Mouse (Mus musculus) induced T-regulatory cell, adult 2 months (primary cell): Measurements from ENCODE around the gene Mdh2.
A peak's percentile ranks its signal among the peaks of the same experiment; 100 is the strongest.

Experiments used
- DNase-seq: peaks from one replicate; pipeline ENCODE4 v3.0.0-alpha.2; 2012; ENCODE audit warnings: low read depth

The Mdh2 gene

GRCm38 (mm10) chr5:135777796-135778470 is 347 bp upstream of the Mdh2 start, which contains the start of gene Styxl1:
Styxl1 (minus strand) TSS chr5:135778385.
- DNase-seq, result no peak

GRCm38 (mm10) chr5:135780331-135780730 is 2.1 kb downstream of the Mdh2 start:
- peak; percentile 66 for DNase-seq

- no peak for DNase-seq
Measured at GRCm38 (mm10) chr5:135782901-135783300, 4.6 kb downstream of the Mdh2 start.

GRCm38 (mm10) chr5:135793996-135794858 is 15.9 kb downstream of the Mdh2 start:
- peak; percentile 86 for DNase-seq

- no peak for DNase-seq
Measured at GRCm38 (mm10) chr5:135794859-135795181, 16.5 kb downstream of the Mdh2 start.

- peak; percentile 45 for DNase-seq
Measured at GRCm38 (mm10) chr5:135799746-135800145, 21.5 kb downstream of the Mdh2 start.

GRCm38 (mm10) chr5:135800927-135801326 is 22.6 kb downstream of the Mdh2 start:
- DNase-seq, result no peak

- no peak for DNase-seq
Measured at GRCm38 (mm10) chr5:135802641-135803040, 24.4 kb downstream of the Mdh2 start.

- DNase-seq, result peak; percentile 37
Measured at GRCm38 (mm10) chr5:135803135-135803534, 24.9 kb downstream of the Mdh2 start.

- no peak for DNase-seq
Measured at GRCm38 (mm10) chr5:135803676-135804075, 25.4 kb downstream of the Mdh2 start.

- no peak for DNase-seq
Measured at GRCm38 (mm10) chr5:135804735-135805134, 26.5 kb downstream of the Mdh2 start.

- DNase-seq, result peak; percentile 96
Measured at GRCm38 (mm10) chr5:135806555-135807262, 28.4 kb downstream of the Mdh2 start, which contains the start of gene Srrm3. Srrm3 (plus strand) TSS chr5:135806890.

GRCm38 (mm10) chr5:135807263-135807637 is 29.0 kb downstream of the Mdh2 start:
- DNase-seq, result no peak

GRCm38 (mm10) chr5:135812991-135813390 is 34.7 kb downstream of the Mdh2 start:
- DNase-seq, result no peak

GRCm38 (mm10) chr5:135818491-135818890 is 40.2 kb downstream of the Mdh2 start:
- DNase-seq, result no peak

GRCm38 (mm10) chr5:135822316-135822944 is 44.1 kb downstream of the Mdh2 start:
- DNase-seq, result no peak

- DNase-seq, result no peak
Measured at GRCm38 (mm10) chr5:135824517-135824916, 46.2 kb downstream of the Mdh2 start.

GRCm38 (mm10) chr5:135826225-135826624 is 47.9 kb downstream of the Mdh2 start:
- no peak for DNase-seq

GRCm38 (mm10) chr5:135829381-135829780 is 51.1 kb downstream of the Mdh2 start:
- DNase-seq, result no peak

GRCm38 (mm10) chr5:135832729-135833128 is 54.4 kb downstream of the Mdh2 start:
- no peak for DNase-seq

GRCm38 (mm10) chr5:135834769-135835491 is 56.6 kb downstream of the Mdh2 start:
- peak; percentile 88 for DNase-seq

GRCm38 (mm10) chr5:135835492-135835858 is 57.2 kb downstream of the Mdh2 start:
- DNase-seq, result no peak
